Mouse (Mus musculus): ENCODE results near the gene Rbm5.

Rbm5 gene

GRCm38 (mm10) chr9:107734567-107734971, 36.2 kb downstream of the Rbm5 start:
- DNase-seq (ENCODE audit: low spot score in 2 of 2) = no peak

GRCm38 (mm10) chr9:107729709-107730108, 41.1 kb downstream of the Rbm5 start:
- no peak for DNase-seq (ENCODE audit: low spot score in 2 of 2)

GRCm38 (mm10) chr9:107728919-107729670, 41.7 kb downstream of the Rbm5 start:
- DNase-seq (ENCODE audit: low spot score in 2 of 2) = no peak

GRCm38 (mm10) chr9:107727041-107727440, 43.8 kb downstream of the Rbm5 start:
- DNase-seq (ENCODE audit: low spot score in 2 of 2) = no peak

- no peak for DNase-seq (ENCODE audit: low spot score in 2 of 2)
Observed at GRCm38 (mm10) chr9:107724796-107725195, 46.0 kb downstream of the Rbm5 start.

GRCm38 (mm10) chr9:107723794-107724531, 46.8 kb downstream of the Rbm5 start:
- no peak for DNase-seq (ENCODE audit: low spot score in 2 of 2)

GRCm38 (mm10) chr9:107723292-107723691, 47.5 kb downstream of the Rbm5 start:
- no peak for DNase-seq (ENCODE audit: low spot score in 2 of 2)

GRCm38 (mm10) chr9:107718781-107719540, 51.8 kb downstream of the Rbm5 start:
- DNase-seq (ENCODE audit: low spot score in 2 of 2) = no peak

GRCm38 (mm10) chr9:107716951-107717350, 53.8 kb downstream of the Rbm5 start:
- no peak for DNase-seq (ENCODE audit: low spot score in 2 of 2)

GRCm38 (mm10) chr9:107715632-107716031, 55.2 kb downstream of the Rbm5 start:
- no peak for DNase-seq (ENCODE audit: low spot score in 2 of 2)

- DNase-seq (ENCODE audit: low spot score in 2 of 2) = no peak
Observed at GRCm38 (mm10) chr9:107714221-107714952, 56.4 kb downstream of the Rbm5 start.

- peak; percentile 57 to 68 for DNase-seq (ENCODE audit: low spot score in 2 of 2)
Observed at GRCm38 (mm10) chr9:107709697-107710483, 60.9 kb downstream of the Rbm5 start, which contains the start of gene Sema3f. Gene Sema3f (minus strand): TSS chr9:107710475.

- DNase-seq (ENCODE audit: low spot score in 2 of 2) = peak in 1 of 2 experiments; percentile 19
Observed at GRCm38 (mm10) chr9:107709096-107709696, 61.6 kb downstream of the Rbm5 start.

- no peak for DNase-seq (ENCODE audit: low spot score in 2 of 2)
Observed at GRCm38 (mm10) chr9:107708439-107709095, 62.2 kb downstream of the Rbm5 start.

GRCm38 (mm10) chr9:107707701-107708438, 62.9 kb downstream of the Rbm5 start:
- DNase-seq (ENCODE audit: low spot score in 2 of 2) = no peak

GRCm38 (mm10) chr9:107706781-107707211, 64.0 kb downstream of the Rbm5 start:
- DNase-seq (ENCODE audit: low spot score in 2 of 2) = no peak

GRCm38 (mm10) chr9:107703337-107704122, 67.3 kb downstream of the Rbm5 start:
- DNase-seq (ENCODE audit: low spot score in 2 of 2) = peak in 1 of 2 experiments; percentile 31

- no peak for DNase-seq (ENCODE audit: low spot score in 2 of 2)
Observed at GRCm38 (mm10) chr9:107702606-107703185, 68.1 kb downstream of the Rbm5 start.
